Mouse (Mus musculus): ENCODE measurements around the gene Fignl2.

- TF ChIP-seq CTCF (IDR thresholded peaks at IDR 0.05; ENCODE audit: low read depth, low read length): no peak
- no peak for TF ChIP-seq TAL1 (conservative IDR thresholded peaks at IDR 0.05; ENCODE audit: low read depth, low read length)
- TF ChIP-seq GATA1 (IDR thresholded peaks at IDR 0.05; ENCODE audit: borderline replicate concordance, low read length): no peak
- no peak for TF ChIP-seq POLR2AphosphoS5 (IDR thresholded peaks at IDR 0.05; ENCODE audit: insufficient replicate concordance, low read depth, low read length)
These were observed 13.3 kb downstream of the Fignl2 start for GRCm38 (mm10) chr15:101065069-101065468.

Measured in G1E (cell line).